Mouse (Mus musculus): Measurements from ENCODE around the gene Tmem216.

DNA sequence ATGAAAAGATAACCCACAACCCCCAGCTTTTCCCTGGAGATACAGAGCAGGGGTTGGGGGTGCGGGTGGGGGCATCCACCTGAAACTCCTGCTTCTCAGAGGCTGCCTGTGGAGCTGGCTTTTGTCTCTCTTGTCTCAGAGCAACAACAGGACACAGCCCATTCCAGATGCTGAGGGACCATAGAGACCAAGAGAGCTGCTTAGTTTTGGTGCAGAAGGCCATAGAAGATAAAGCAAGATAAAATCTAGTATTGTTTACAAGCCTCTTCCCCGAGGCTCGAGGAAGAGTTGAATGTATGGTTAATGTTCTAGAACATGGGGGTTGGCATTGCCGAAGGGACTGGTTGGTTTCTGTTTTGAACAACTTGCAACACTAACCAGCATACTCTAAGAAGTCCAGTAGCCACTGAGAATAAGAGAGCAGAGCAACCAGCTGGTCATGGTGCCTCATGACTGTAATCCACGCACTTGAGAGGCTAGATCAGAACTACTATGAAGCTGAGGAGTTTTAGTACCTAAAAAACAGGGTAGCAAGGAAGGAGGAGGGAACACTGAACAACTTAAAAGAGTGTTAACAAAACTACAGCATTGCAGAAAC lies 32.5 kb downstream of the Tmem216 start:
- TF ChIP-seq CTCF (IDR thresholded peaks at IDR 0.05; ENCODE audit: low read depth) (no peak), EP300 (IDR thresholded peaks at IDR 0.05; ENCODE audit: low read depth) (0 out of 2 replicates have a peak, but pooled peaks have one; percentile 34)
